Mouse (Mus musculus) naive thymus-derived CD4-positive, alpha-beta T cell, adult 2 months (primary cell): ENCODE measurements at regions not wholly inside any gene's neighbourhood (a gene's known extent, or its start where the extent isn't known, plus 50 kb on each side); places are given as distances from the start of the nearest gene placed in this dataset.
"Not testable (repeated sequence)": the region's sequence is repeated elsewhere in the genome, so short reads cannot be mapped to it uniquely, and the experiment has no call there.

Experiments used
- DNase-seq: peaks from one replicate; pipeline ENCODE4 v3.0.0-alpha.2; 2011; ENCODE audit warnings: low read depth

DNA sequence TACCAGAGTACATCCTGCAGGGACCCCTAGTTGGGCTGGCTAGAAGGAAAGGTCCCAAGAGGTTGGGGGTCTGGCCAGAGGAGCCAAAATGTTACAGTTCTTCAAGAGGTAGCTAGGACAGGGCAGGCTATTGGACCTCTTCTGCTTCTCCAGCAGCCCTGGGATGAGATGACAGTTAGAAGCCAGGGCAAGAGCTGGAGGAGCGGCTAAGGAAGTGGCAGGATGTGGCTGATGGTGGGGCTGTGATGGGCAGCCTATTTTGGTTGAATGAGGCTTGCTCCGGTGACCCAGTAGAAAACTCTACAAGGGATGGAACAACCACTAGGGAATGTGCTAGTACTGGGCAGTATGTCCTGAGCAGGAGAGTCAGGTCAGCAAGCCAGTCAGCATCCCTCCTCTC, 82.8 kb downstream of the Ddx11 start:
- no peak for DNase-seq

GRCm38 (mm10) chr17:66207653-66208497, 84.6 kb downstream of the Ddx11 start:
- DNase-seq, result not testable (repeated sequence)

GRCm38 (mm10) chr17:66208803-66209515, 85.6 kb downstream of the Ddx11 start:
- not testable (repeated sequence) for DNase-seq

- no peak for DNase-seq
Measured at GRCm38 (mm10) chr17:66211561-66211960, 88.2 kb downstream of the Ddx11 start.

GRCm38 (mm10) chr17:66212616-66213015, 89.3 kb downstream of the Ddx11 start:
- no peak for DNase-seq

DNA sequence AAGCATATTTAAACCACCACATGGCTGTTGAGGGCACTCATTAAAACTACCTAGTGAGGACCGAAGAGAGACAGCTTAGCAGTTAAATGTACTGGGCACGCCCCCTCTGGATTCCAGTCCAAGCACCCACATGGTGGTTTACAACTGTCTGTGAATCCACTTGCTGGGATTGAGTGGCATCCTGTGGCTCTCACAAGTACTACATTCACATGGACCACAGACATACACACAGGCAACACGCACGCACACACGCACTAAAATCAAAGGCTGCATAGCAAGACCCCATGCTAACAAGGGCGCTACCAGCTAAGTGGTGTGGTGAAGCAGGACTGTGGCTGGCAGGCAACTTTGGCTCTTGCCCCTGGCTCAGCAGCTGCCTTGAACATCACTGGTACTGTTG, 95.0 kb downstream of the Ddx11 start:
- no peak for DNase-seq

DNA sequence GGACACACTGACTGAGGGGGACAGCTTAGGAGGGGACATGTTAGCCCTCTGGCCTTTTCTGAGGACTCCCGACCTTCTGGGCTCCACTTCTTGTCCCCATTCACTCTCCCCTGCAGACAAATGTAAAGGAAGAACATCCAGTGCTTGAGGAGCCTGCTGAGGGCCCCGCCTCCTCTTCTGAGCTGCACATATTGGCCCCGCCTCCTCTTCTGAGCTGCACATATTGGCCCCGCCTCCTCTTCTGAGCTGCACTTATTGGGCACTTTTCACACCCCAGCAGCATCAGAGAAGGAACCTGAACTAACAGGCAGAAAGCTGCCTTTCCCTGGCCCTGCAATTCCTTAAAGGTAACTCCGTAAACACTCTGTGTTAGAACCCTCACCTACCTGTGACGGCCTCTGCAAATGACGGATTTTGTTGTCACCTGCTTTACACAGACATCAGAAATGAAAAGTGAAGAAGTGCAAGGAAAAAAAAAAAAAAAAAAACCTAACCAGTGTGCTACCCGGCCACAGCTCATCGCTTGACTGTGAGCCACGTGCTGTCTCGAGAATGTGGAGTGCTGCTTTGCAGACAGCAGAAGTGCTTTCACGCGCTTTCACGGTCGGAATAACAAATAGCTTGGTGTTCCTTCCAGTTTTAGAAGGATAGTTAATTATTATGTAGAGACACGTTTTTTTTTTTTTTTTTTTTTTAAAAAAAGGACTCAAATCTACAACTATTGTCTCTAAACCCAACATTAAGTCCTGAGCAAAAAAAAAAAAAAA, 96.5 kb downstream of the Ddx11 start:
- DNase-seq, result no peak

DNA sequence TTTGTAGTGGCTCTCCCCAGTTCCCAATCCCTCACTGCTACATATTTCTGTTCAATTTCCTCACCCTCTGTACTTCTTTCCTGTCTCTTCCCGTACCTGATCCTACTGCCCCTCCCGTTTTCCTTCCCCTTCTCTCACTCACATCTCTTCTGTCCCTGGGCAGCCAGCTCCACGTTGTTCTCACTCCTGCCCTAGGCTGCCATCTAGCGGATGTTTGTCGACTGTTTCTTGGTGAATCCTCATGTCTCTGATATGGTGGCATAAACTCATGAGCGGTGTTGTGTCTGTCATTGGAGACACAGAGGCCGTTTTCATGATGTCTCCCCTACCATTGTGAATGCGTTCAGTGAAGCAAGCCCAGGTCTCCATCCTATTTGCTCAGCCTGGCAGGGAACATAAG, 97.9 kb downstream of the Ddx11 start:
- peak; percentile 48 for DNase-seq

DNA sequence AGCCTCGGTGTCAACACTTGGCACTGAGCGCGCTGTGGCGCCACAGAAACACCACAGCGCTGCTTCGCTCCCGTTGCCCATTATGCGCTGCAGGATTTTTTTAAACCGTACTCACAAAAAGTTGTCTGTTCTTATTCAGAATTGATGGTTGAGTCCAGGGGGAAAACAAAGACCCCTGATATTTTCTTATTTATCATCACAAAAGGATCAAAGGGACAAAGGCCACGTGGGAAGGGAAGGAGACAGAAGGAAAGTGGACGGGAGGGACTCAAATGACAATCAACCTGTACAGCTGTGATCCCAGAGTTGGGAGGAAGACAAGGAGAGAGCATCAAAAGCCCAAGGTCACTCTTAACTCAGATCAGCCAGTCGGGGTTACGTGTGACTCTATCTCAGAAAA, 100.4 kb downstream of the Ddx11 start:
- DNase-seq, result no peak

DNA sequence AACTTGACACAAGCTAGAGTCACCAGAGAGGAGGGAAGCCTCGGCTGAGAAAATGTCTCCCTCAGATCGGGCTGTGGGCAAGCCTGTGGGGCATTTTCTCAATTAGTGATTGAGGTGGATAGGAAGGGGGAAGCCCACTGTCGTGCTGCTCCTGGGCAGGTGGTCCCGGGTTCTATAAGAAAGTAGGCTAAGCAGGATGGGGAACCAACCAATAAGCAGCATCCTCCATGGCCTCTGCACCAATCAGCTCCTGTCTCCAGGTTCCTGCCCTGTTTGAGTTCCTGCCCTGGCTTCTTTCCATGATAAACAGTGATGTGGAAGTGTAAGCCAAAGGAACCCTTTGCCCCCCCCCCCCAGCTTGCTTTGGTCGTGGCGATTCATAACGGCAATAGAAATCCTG, 100.9 kb downstream of the Ddx11 start:
- DNase-seq, result no peak

DNA sequence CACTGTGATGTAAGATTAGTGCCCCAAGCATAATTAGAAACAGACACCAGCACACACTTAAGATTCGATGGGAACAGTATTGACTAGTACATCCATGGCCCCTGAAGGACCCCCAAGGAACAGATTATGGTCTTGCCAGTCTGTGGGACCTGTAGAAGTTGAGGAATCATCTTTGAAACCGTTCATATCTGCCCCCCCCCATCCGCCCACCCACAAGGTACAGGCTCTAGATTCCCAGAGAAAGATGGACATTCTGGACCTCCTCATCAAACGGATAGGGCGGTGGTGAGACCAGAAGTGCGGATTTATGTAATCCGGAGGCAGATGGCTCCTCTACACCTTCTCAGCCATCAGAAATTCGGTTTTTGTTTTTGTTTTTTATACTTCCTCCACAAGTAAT, 109.1 kb downstream of the Ddx11 start:
- no peak for DNase-seq

GRCm38 (mm10) chr17:66232891-66233421, 109.6 kb downstream of the Ddx11 start:
- DNase-seq, result no peak

DNA sequence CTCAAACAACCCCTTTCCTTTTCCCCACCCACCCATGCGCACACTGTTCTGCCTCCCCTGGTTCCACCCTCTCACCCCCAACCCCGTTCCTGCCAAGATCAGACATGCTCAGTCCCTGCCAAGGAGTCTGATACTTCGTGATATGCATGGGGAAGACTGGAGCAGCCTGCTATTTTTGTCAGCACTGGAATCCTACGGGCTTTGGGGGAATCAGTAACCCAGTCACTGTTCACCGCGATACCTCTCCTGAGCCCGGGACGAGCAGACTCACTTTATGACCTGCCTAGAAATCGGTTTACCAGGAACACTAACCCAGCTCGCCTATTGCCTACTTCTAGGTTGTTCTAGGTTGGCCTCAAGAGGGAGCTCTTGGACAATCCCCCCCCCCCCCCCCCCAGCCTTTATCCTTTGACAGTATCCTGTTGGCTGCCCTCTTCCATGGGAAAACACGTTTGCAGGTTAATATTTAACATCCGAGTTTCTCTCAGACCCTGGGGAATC, 110.2 kb downstream of the Ddx11 start:
- DNase-seq, result no peak

- DNase-seq, result no peak
Measured at GRCm38 (mm10) chr17:66234432-66234831, 111.1 kb downstream of the Ddx11 start.

GRCm38 (mm10) chr17:66235096-66235805, 111.9 kb downstream of the Ddx11 start:
- peak; percentile 76 for DNase-seq

GRCm38 (mm10) chr17:66235806-66236335, 112.6 kb downstream of the Ddx11 start:
- no peak for DNase-seq

DNA sequence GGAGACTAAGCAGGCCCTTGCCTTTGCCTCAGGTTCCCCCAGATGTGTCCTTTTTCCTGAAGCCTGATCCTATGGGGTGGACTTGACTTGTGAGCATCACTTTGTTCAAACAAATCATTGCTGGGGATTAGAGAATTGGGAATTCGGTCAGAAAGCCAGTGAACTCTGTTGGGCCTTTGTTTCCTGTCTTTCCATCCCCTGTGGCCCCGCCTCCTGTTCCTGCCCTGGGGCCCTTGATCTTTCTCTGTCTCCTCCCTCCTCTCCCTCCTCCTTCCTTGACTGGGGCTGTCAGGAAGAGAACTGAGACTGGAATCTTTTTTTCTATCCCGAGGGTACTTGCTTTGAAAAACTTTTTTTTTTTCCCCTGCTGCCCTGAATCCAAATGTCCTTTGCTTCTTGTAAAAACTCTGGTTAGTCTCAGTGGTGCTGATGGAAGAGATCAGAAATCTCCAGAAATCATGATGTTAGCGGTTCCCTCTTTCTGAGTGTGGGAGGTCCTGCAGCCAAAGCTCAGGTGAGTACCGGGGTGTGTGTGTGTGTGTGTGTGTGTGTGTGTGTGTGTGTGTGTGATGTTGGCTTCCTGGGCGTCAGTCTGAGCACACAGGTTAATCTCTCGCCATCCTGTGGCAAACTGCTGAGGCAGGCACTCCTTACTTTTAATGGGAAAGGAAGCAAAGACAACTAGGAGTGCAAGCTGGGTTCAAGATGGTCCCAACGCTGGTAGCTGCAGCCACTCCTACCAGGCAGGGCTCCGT, 118.7 kb downstream of the Ddx11 start:
- DNase-seq, result no peak

DNA sequence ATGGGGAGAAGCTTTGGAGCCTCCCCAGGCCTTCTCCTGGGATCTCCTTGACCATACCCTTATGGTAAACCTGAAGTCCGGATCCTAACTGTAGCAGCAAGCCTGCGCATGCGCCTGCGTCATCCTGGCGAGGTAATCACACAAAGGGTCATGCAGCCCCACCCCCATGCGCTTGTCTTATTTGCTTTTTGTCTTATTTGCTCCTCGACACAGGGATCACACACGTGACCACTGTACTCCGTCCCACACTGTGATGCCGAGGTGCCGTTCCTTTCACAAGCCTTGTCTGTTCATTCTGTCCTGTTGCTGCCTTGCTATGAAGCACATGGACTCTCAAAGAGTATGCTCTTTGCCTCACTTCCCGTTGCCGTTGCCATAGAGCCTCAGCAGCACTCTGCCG, 120.9 kb downstream of the Ddx11 start:
- DNase-seq, result no peak

- DNase-seq, result no peak
Measured at GRCm38 (mm10) chr17:66246031-66246534, 122.8 kb downstream of the Ddx11 start.

GRCm38 (mm10) chr17:66251495-66251894, 128.2 kb downstream of the Ddx11 start:
- no peak for DNase-seq
